Mouse (Mus musculus) bone marrow macrophage, adult 2 months (primary cell): ENCODE data around the gene Gm9887.
"Not testable (repeated sequence)": the region's sequence is repeated elsewhere in the genome, so short reads cannot be mapped to it uniquely, and the experiment has no call there.

Source experiments
- CTCF ChIP-seq: IDR thresholded peaks from 2 replicates; pipeline ENCODE4 v1.5.1; 2012; ENCODE audit warnings: low read depth, mild to moderate bottlenecking, low read length, moderate library complexity
- POLR2A ChIP-seq: IDR thresholded peaks from 2 replicates; pipeline ENCODE4 v1.6.1; 2012; ENCODE audit warnings: mild to moderate bottlenecking, low read depth, low read length, borderline replicate concordance

DNA sequence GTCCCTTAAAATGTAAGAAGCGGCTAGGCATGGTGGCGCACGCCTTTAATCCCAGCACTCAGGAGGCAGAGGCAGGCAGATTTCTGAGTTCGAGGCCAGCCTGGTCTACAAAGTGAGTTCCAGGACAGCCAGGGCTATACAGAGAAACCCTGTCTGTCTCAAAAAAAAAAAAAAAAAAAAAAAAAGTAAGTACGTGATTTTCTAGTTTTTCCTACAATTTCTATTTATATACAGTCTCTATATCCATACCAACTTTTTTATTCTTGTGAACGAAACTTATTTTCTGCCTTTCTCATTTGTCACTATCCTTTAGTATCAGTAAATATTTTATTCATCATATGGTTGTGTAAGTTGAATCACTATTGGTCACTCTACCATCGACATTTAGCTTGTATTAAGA lies 9.1 kb downstream of the Gm9887 start:
- not testable (repeated sequence) for TF ChIP-seq CTCF, POLR2A
